Mouse (Mus musculus): Measurements from ENCODE around the gene Arhgap32.

DNA sequence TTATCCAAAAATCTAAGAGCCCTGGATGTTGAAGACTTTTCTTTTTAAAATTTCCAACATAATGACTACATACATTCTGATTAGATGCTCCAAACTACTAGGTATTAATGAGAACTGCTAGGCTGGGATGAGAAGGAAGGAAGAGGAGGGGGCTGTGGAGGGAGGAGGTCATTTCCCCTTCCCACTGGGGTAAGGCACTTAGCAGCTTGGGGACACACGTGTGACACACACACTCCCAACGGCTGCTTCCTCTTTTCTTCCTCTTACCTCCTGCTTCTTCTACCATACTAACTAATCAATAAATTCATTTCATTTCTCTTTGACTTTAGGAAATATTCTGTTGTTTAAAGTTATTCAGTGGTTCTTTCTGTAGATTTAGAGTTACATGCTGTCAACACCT is 65.2 kb downstream of the Arhgap32 start:
- TF ChIP-seq EP300 (optimal IDR thresholded peaks at IDR 0.05) (no peak), CTCF (IDR thresholded peaks at IDR 0.05; ENCODE audit: low read depth) (no peak)
